Mouse (Mus musculus) embryo, embryonic 11 days (tissue): ENCODE data around the gene Eml6.
"Not testable (repeated sequence)": the region's sequence is repeated elsewhere in the genome, so short reads cannot be mapped to it uniquely, and the experiment has no call there.

Experiments
- DNase-seq: peaks from one replicate; pipeline ENCODE4 v3.0.0-alpha.2; 2015

Gene Eml6

DNA sequence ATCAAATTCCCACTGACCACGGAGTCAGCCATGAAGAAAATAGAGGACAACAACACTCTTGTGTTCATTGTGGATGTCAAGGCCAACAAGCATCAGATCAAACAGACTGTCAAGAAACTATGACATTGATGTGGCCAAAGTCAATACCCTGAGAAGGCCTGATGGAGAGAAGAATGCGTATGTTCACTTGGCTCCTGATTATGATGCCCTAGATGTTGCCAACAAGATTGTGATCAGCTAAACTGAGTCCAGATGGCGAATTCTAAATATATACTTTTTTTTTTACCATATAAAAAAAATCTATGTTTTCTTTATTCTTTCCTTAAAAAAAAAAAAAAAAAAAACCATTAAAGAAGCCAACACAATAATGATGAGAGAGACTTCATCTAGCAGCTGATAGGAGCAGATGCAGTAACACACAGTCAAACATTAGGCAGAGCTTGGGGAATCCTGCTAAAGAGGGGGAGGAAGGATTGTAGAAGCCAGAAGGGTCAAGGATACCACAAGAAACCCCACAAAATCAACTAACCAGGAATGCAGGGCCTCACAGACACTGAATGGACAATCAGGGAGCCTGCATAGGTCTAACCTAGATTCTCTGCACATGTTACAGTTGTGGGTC lies 185.1 kb downstream of the Eml6 start:
- no peak for DNase-seq

DNA sequence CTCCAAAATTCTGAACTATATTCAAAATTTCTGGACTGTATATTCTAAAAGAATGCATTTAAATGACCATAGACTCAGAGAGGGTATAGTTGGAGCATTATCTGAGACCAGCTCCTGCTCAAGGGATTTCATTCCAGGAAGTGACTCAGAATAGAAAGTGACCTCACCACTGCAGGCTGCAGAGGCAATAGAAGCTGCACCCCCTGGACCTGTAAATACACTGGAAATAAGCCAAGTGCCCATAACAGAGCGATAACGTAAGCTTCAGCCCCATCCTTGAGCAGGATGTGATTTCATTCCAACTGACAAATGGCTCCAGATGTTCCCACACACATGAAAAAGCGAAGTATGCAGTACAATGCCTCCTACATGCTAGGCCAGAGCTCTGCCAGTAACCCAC lies 186.1 kb downstream of the Eml6 start:
- peak; percentile 34 for DNase-seq

DNA sequence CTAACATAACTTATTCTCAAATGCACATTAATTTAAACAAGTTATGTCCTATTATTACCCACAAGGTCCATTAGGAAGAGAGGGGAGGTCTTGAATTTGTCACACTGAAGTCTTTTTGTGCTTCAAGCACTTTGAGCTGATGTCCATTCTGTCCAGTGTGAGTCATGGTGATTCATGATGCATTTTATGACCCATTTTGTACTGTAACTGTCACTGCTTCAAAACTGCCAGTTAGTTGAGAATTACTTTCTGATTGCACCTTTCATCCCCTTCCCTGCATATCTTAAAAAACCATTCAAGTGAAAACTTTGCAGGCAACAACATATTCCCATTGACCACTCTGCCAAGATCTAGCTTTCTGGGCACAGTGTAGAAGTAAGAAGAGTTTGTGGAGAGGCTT lies 188.8 kb downstream of the Eml6 start:
- no peak for DNase-seq

DNA sequence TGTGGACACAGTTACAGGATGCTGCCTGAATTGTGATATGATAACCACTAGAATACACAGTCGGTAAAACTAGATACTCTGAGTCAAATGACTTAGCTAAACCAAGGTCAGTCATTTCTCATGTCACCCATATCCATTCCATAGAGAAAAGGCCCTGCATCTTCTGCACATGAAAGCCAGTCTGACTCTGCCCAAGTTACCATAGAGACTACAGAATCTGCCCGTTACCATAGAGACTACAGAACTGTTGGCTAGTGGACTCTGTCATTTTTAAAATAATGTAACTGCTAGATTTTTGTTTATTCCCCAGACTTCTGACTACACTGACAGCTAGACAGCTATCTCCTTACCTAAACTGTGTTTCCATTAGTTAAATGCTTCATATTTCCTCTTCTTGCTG lies 198.1 kb downstream of the Eml6 start:
- no peak for DNase-seq

DNA sequence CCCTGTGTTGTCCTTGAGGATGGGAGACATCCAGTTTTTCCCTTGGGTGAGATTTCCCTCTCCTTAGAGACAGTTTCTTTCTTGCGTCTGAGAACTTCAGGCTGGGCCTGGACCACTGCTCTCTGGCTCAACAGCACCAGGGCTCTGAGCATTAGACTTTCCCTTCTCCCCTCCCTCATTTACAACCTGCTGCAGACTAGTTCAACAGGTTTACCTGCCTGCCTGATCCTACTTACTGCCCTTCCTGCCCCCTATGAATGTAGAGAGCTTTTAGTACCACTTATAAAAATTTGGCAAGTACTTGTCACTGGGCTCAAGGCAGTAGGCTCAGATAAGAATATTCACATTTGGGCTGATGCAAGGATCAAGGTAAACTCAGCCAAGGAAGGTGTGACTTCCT lies 199.8 kb downstream of the Eml6 start:
- no peak for DNase-seq

DNA sequence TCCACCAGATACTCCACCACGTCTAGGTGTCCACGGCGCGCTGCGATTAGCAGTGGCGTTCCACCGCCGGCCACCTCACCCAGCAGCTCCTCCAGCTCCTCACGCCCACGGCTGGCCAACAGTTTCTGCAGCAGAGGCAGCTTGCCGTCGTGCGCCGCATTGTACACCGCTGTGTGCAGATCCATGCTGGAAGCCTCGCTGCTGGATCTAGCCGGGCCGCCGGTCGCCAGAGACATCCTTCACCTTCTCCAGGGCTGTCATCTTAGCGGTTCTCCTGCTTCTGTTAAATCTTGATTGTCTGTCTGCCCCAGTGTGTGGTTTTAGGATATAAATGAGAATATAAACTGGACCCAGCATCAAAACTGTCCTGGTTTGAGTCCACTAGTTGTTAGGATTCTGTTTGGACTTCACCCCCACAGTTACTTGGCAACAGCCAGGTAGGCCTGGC lies 200.5 kb downstream of the Eml6 start, which contains the start of gene 4931440F15Rik:
Gene 4931440F15Rik, minus strand, starts transcription at position 398 of the 448 bp plus-strand sequence.
- DNase-seq = not testable (repeated sequence)

DNA sequence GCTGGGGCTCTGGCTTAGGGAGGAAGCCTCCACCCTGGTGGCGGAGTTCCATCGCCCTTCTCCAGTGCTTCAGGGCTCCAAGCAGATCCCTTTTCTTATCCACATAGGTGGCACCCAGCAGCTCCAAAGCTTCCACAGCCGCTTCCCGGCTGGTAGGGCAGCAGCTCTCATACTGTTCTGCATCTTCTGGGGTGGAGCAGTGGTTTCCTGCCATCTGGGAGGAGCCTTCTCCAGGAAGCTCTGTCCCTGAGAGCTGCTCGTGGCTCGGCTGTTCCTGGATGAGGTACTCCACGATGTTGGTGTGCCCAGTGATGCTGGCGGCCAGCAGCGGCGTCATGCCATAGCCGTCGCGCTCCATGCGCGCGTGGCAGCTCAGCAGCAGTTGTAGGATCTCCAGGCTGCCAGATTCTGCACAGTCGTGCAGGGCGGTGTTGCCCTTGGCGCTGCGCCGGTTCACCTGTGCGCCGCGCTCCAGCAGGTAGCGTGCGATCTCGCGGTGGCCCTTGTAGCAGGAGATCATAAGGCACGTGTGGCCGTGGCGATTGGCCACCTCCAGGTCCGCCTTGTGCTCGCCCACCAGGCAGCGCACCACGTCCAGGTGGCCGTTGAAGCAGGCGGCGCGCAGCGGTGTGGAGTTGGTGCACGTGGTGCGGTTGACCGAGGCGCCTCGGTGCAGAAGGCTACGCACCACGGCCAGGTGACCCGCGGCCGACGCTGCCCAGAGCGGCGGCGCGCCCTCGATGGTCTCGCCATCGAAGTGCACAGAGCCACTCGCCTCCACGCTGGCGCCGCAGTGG lies 201.2 kb downstream of the Eml6 start:
- not testable (repeated sequence) for DNase-seq

DNA sequence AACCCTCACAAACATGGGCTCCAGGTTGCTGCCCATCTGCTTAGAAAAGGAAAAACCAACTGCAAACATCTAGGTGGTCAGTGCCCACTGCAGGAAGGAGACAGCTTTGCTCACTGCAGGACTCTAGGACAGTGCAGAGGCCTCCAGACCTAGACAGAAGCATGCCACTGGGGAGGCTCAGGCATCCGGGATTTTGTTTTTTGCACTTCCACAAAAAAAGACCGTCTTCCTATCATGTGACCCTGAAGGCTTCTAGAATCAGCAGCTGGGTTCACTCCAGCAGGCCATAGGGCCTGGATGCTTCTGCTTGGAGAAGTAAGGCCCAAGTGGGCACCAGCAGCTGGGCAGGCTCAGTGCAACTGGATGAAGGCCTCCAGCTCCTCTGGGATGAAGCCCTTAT lies 202.7 kb downstream of the Eml6 start:
- DNase-seq = no peak

DNA sequence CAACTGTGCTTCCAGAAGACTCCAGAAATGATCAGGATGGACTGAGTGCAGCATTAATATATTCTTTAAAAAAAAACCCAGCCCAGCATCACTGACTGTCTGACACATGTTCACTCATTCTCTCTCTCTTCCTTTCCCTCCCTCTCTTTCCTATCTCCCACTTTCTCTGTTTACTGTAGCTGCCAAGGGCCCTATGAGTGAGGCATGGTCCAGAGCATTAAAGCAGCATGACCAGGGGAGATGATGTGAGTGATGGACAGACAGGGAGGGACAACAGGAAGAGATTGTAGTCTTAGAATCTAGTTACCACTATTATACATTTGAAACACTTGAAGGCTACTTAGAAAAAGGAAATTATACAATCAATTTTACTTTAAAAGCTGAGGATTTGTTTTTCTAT lies 210.2 kb downstream of the Eml6 start:
- DNase-seq = no peak

DNA sequence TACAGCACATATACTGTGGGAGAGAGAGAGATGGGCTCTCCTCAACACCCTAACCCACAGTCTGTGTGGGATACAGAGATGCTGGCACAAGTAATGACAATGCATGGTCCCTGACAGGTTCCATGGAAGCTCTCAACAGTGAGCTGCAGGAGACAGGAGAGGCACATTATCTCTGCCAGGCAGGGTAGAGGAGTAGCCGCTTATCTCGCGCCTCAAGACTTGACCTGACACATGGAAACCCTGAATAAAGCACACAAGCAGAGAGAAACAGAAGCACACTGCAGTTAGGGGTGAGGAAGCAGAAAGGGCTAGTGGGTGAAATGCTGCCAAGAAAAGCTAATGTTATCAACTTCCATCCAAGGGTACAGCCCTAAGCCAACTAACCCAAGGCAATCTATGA lies 210.6 kb downstream of the Eml6 start:
- no peak for DNase-seq

DNA sequence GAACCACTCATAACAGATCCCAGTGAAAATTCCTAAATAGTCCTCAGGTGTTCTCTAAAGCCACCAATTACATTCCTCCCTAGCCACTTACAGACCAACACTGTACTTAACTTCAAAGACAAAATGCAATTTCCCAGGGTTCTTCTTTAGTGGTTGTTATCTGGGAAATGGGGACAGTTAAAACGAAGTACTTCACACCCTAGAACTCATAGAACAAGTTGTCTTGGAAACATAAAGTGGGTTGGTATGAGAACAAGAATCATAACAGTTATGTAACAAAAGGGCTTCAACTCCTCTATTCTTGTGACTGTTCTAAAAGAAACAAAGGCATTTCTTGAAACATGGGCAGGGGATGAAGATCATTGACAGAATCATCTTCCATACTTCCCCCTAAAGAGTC lies 212.6 kb downstream of the Eml6 start:
- DNase-seq = no peak

DNA sequence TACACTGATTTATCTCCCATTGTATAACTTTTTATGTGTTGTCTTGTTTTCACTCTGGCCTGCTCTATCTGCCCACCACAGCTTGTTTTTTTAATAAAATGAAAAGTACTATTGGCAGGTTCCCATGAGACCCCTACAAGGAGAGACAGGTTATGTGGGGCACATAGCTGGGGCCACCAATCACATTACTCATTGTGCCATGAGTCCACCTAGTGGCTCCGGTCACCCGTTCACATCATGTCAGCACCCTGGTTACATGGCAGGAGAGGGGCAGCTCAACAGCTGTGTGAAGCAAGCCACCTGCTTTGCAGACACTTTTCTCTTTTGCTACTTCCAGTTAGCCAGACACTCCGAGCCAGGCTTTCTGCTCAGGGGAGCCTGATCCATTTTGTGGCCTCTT lies 213.4 kb downstream of the Eml6 start:
- DNase-seq = no peak

DNA sequence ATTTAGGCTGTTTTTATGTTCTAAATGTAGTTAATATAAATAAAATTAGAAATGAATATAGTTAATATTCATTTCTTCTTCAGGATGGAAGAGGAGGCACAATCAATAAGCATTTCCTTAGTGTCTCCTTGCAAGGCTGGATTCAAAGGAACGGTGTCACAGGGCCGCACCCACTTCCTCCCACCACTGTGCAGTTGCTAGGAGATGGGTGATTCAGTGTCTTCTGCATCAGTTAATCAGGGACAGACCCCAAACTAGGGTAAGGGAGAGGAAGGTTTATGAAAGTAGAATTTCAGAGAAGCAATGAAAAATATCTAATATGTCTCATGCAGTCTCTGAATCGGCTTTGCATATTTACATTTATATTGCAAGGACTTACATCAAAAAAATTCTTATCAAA lies 215.5 kb downstream of the Eml6 start:
- no peak for DNase-seq

DNA sequence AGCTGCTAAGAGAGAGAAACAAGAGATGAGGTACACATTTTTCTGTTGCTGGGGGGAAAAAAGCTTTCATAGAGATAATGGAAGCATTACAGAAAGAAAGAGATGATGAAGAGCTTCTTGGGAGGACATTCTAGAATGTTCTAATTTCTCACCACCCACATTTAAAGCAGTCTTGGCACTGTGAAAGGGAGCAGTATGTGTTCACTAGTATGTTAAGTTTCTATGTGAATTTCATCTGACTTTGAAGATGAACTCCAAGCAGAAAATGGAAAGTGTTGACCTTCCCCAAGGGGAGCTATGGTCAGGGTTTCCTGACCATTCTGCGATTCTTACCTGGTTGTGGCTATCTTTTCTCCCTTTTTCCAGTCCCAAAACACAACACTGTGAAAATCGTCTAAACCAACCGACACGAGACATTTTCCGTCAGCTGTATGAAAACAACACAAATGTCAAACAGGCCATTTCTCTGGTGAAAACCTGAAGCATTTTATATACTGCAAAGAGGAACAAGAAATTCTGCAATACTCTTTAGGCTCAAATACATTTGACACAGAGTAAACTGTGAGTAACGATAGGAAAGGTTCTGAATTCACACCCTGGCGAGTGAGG lies 216.7 kb downstream of the Eml6 start:
- no peak for DNase-seq

DNA sequence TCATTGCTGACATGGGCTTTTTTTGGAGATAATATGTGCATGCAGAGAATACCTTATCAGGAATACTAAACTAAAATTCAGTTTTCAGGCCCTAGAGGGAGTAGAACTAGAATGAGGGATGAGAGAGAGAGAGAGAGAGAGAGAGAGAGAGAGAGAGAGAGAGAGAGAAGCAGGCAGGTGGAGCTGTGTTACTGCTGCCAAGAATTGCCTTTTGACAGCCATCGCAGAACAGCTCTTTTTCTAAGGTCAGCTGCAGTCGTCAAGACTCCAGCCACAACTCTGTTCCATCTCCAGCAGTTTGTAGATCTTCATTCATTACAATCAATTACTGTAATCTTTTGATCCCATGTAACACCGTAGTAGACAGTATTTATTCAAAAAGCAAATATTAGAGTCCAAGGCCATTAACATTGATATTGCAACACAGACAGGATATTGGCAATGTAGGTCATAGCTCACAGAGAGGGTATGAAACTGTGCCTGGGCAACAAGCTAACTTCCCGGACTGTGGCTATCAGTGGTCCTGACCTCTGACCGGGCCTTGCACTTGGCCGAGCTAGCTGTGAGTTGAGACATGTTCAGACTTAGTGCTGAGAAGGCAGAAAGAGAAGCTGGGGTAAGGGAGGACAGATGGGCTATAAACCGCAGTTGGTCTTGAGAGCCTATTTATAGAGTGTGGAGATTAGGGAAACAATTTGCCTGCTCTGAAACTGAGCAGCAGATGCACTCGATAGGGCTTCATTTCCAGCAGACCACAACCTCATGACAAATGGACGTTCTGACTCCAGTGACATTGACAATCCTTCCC lies 217.5 kb downstream of the Eml6 start:
- DNase-seq = no peak

DNA sequence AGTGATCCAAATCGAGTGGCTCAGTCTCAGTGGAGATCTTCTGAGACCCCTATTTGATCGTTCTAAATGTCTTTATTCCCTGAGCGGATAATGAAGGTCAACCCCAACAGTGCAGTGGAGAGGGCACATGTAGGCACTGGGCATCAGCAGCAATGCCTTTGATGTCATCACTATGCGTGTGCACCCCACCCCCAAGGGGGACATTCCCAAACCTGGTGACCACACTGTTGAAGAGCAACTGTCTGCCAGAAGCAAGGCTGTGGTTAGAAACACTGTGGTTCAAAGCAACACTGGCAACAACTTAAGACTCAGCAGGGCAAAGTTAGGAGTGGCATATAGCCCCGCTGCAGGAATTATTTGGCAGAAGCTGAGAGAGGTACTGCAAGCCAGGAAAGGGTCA lies 218.5 kb downstream of the Eml6 start:
- DNase-seq = no peak

DNA sequence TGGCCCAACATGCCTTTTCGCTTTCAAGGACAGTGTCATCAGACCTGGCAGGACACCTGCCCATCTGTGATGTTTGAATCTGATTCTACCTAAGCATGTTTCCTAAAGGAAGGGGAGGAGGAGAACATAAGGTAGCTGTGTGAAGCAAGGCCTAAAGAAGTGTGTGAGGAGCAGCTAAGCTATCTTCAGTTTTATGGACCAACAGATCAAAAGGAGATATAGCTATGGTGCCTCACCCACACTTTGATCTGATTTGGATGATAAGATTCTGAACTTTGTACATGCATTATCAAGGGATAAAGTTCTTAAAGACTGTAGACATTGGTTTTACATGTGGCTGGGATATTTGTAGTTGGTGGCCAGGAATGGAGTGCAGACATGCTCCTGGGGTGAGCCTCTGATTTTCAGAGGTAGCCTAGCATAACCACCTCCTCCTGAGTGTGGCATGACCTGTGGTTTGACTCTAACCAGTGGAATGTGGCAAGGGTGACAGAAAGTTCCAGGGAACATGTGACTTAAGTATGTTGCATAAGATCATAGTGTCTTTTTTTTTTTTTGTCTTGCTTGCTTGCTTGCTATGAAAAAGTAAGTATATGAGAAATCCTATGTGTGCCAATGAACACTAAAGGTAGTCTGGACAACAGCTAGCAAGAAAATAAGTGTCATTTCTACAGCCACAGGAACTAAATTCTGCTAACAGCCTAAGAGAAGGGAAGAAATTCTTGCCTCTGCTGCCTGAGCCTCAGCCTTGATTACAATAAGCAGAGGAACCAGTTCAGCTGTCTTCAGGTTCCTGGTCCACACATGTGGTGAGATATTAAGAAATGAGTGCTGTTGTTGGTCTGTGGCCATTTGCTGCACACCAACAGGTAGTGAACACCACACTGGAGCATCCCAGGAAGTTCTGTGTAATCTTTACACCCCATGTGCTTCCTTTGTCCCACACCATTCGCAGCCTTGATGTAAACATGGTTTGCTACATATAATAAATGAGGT lies 224.1 kb downstream of the Eml6 start:
- DNase-seq = no peak

DNA sequence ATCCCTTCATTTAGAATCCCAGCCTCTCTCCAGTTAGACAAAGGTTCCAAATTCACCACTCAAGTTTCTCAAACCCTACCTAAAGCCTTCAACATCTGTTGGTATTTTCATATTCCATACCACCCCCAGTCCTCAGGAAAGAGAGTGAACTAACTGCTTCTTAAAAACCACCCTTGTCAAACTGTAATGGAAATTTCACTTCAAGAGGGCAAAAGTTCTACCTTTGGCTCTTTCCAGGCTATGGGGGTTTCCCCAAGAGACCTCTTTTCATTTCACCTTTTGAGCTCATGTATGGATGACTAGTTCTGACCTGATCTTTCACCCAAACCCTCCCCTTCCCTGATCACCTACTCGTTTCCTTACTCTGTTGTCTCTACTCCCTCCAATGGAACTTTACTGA lies 226.0 kb downstream of the Eml6 start:
- no peak for DNase-seq

DNA sequence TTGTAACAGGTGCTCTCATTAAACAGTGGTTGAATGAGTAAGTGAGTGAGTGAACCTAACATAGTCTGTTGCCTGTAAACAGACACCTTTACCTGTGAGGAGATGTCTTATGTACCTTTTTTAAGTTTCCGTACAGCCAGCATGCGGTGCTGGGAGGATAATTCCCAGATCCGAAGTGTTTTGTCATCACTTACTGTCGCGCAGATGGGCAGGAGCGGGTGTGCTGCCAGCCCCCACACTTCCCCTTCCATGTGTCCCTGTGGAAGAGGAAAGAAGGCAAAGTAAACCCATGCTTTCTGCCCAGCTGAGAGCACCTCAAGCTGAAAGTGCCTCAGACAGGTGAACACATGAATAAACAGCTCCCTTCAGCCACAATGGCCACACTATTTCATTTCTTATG lies 230.7 kb downstream of the Eml6 start:
- DNase-seq = no peak

DNA sequence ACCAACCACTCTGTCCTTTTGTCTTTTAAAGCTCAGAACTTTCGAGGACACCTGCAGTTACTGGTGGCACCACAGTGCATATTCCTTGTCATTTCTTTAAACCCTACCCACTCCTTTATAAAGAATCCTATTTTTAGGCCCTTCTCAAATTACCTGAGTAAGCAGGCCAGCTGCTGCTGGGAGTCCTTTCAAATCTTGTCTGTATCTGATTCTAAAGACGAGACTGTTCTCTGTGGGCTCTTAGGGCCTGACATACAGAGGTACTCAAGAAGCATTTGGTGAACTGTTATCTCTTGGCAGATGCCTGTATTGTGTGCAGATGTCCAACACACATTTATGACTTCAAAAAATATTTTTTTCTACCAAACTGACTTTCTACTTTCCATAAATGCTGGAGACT lies 231.4 kb downstream of the Eml6 start:
- DNase-seq = no peak

DNA sequence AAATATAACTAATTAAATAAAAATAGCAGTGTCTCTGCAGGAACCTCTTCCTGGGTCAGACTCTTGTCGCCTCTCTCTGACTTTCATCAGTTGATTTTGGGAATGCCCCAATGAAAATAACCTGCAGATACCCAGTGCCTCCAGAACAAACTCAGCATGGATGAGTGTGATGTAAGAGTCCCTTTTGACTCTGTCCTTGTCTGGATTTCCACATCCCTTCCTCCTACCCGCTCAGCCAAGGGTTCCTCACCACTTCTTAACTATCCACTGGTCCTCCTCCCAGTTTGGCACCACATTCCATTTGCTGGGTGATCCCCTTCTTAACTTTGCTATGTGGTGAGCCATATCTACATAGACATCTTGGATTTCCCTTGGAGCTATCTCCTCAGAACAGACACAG lies 235.0 kb downstream of the Eml6 start:
- DNase-seq = no peak
